Mouse (Mus musculus) heart, embryonic 14.5 days (tissue): ENCODE measurements around the gene Pnn. TPM values are rescaled to one million over a fixed set of nuclear protein-coding genes. Genes with fewer than 3 reads are reported as not detected.

Source experiments
- ATAC-seq: fragments of 200-750 bp; cut with Nextera tagmentation; 2 replicates; pipeline ENCODE4 v1.8.0; 2017; ENCODE audit warnings: low read depth, moderate TSS enrichment; ENCODE audit not compliant: insufficient number of reproducible peaks, insufficient read depth, low FRiP score
- H3K27ac ChIP-seq, 2 experiments: fragments of 200-500 bp in 1 of 2; fragments of 300-500 bp in 1 of 2; sonication (generic) in 1 of 2; replicated peaks in 1 of 2; 2 replicates each; pipeline ENCODE4 v1.5.1; 2012 to 2014; ENCODE audit warnings: low read depth in 2 of 2, low read length in 2 of 2, control low read depth in 1 of 2, mild to moderate bottlenecking in 1 of 2, mixed read lengths in 1 of 2; ENCODE audit not compliant: control insufficient read depth in 1 of 2, insufficient read depth in 1 of 2
- H3K27me3 ChIP-seq: fragments of 300-500 bp; sonication (generic); 2 replicates; pipeline ENCODE4 v1.6.1; 2014; ENCODE audit warnings: mild to moderate bottlenecking, low read length, control low read depth; ENCODE audit not compliant: control insufficient read depth, insufficient read depth
- H3K36me3 ChIP-seq: fragments of 300-500 bp; sonication (generic); 2 replicates; pipeline ENCODE4 v1.6.1; 2014; ENCODE audit warnings: mild to moderate bottlenecking, control low read depth, low read length, mixed read lengths; ENCODE audit not compliant: control insufficient read depth, insufficient read depth
- H3K4me1 ChIP-seq, 2 experiments: fragments of 200-500 bp in 1 of 2; fragments of 300-500 bp in 1 of 2; sonication (generic) in 1 of 2; 2 replicates each; pipeline ENCODE4 v1.6.1; 2012 to 2014; ENCODE audit warnings: low read length in 2 of 2, control low read depth in 1 of 2, mixed read lengths in 1 of 2; ENCODE audit not compliant: control insufficient read depth in 2 of 2, insufficient read depth in 2 of 2
- H3K4me2 ChIP-seq: fragments of 300-500 bp; sonication (generic); 2 replicates; pipeline ENCODE4 v1.6.1; 2014; ENCODE audit warnings: mild to moderate bottlenecking, low read length
- H3K4me3 ChIP-seq, 2 experiments: fragments of 200-500 bp in 1 of 2; fragments of 300-500 bp in 1 of 2; sonication (generic) in 1 of 2; 2 replicates each; pipeline ENCODE4 v1.5.1; 2012 to 2014; ENCODE audit warnings: low read length in 2 of 2, mild to moderate bottlenecking in 2 of 2, control low read depth in 1 of 2, low read depth in 1 of 2, moderate library complexity in 1 of 2; ENCODE audit not compliant: control insufficient read depth in 1 of 2, insufficient read depth in 1 of 2
- H3K9ac ChIP-seq: fragments of 300-500 bp; sonication (generic); 2 replicates; pipeline ENCODE4 v1.6.1; 2014; ENCODE audit warnings: mild to moderate bottlenecking, low read length
- H3K9me3 ChIP-seq: fragments of 300-500 bp; sonication (generic); 2 replicates; pipeline ENCODE4 v1.6.1; 2016; ENCODE audit warnings: low read length, control low read depth; ENCODE audit not compliant: control insufficient read depth
- WGBS: fragments of 180-500 bp; shearing (Covaris S2); extraction: QIAGEN DNeasy Blood & Tissue Kit; methylation state at CpG from one replicate; pipeline ENCODE4 v1.1.7; 2014; 5-methylcytosine and 5-hydroxymethylcytosine counted together
- polyA plus RNA-seq: library from polyadenylated mRNA; unstranded; fragments of >200 nt; fragmentation: Nextera tagmentation; extraction: Ambion mirVana; gene quantifications from 2 replicates; pipeline ENCODE4 v1.2.1, GENCODE M21; 2014

Pnn gene
- polyA plus RNA-seq, result 43.9 and 57.7 TPM in 2 replicates

GRCm38 (mm10) chr12:59066448-59067077 lies at the start of gene Pnn:
Gene Pnn, plus strand, starts transcription at chr12:59066884.
- Histone ChIP-seq H3K27me3 (no peaks in the 10 kb centered on the region), H3K9me3 (no peaks in the 10 kb centered on the region), H3K27ac (peak within 1 kb of the TSS; percentile 88 to 98), H3K4me2 (peak within 1 kb of the TSS; percentile 92), H3K4me3 (peak within 1 kb of the TSS; percentile 80 to 100), H3K36me3 (peaks cover 38% of the 10 kb centered on the region), H3K4me1 (peaks cover 0 to 8% of the 10 kb centered on the region in 2 experiments; a peak in 2 of 4 replicates), H3K9ac (peak within 1 kb of the TSS; percentile 100)
- peak; percentile 100 for ATAC-seq
- WGBS, result under 1% methylated on average over 43 of the region's 43 CpGs

- Histone ChIP-seq H3K27ac (no peak overlapping the region), H3K4me1 (no peaks in the 10 kb centered on the region), H3K4me2 (no peak overlapping the region), H3K36me3 (peaks cover 65% of the 10 kb centered on the region), H3K27me3 (no peaks in the 10 kb centered on the region), H3K4me3 (no peak overlapping the region), H3K9me3 (no peaks in the 10 kb centered on the region), H3K9ac (no peak overlapping the region)
- ATAC-seq, result no peak
- 93% methylated on average over 8 of the region's 8 CpGs for WGBS
Measured at GRCm38 (mm10) chr12:59017970-59018369, 48.7 kb upstream of the Pnn start.

GRCm38 (mm10) chr12:59019891-59020290 lies 46.8 kb upstream of the Pnn start:
- no peak overlapping the region for H3K4me3 ChIP-seq
- H3K9ac ChIP-seq, result no peak overlapping the region
- no peak overlapping the region for H3K4me2 ChIP-seq
- no peaks in the 10 kb centered on the region for H3K9me3 ChIP-seq
- H3K27ac ChIP-seq, result no peak overlapping the region
- no peaks in the 10 kb centered on the region for H3K27me3 ChIP-seq
- H3K4me1 ChIP-seq, result no peaks in the 10 kb centered on the region
- no peak for ATAC-seq
- H3K36me3 ChIP-seq, result peaks cover 73% of the 10 kb centered on the region
- WGBS, result 93% methylated on average over 2 of the region's 2 CpGs

GRCm38 (mm10) chr12:59021306-59021705 lies 45.4 kb upstream of the Pnn start:
- peaks cover 81% of the 10 kb centered on the region for H3K36me3 ChIP-seq
- H3K4me1 ChIP-seq, result no peaks in the 10 kb centered on the region
- ATAC-seq, result no peak
- no peak overlapping the region for H3K9ac ChIP-seq
- no peaks in the 10 kb centered on the region for H3K9me3 ChIP-seq
- H3K4me3 ChIP-seq, result no peak overlapping the region
- no peak overlapping the region for H3K27ac ChIP-seq
- H3K4me2 ChIP-seq, result no peak overlapping the region
- no peaks in the 10 kb centered on the region for H3K27me3 ChIP-seq
- 92% methylated on average over 4 of the region's 4 CpGs for WGBS

- no peaks in the 10 kb centered on the region for H3K27me3 ChIP-seq
- no peak for ATAC-seq
- no peaks in the 10 kb centered on the region for H3K9me3 ChIP-seq
- no peaks in the 10 kb centered on the region for H3K4me1 ChIP-seq
- peaks cover 20% of the 10 kb centered on the region for H3K36me3 ChIP-seq
- no peak overlapping the region for H3K27ac ChIP-seq
- no peak overlapping the region for H3K4me3 ChIP-seq
- no peak overlapping the region for H3K4me2 ChIP-seq
- 66% methylated on average over 5 of the region's 5 CpGs for WGBS
- no peak overlapping the region for H3K9ac ChIP-seq
Measured at GRCm38 (mm10) chr12:59032101-59032500, 34.6 kb upstream of the Pnn start.

- peaks cover 27% of the 10 kb centered on the region for H3K36me3 ChIP-seq
- H3K4me1 ChIP-seq, result peaks cover 3 to 4% of the 10 kb centered on the region in 2 experiments; a peak in 2 of 4 replicates
- H3K27ac ChIP-seq, result peak overlapping the region; percentile 82 to 93; a peak in 3 of 4 replicates
- peak overlapping the region; percentile 63; the same call in 1 of the 2 replicates for H3K9ac ChIP-seq
- WGBS, result 69% methylated on average over 10 of the region's 10 CpGs
- H3K9me3 ChIP-seq, result no peaks in the 10 kb centered on the region
- ATAC-seq, result 0 out of 2 replicates have a peak, but pooled peaks have one; percentile 17
- H3K27me3 ChIP-seq, result no peaks in the 10 kb centered on the region
- H3K4me3 ChIP-seq, result peak overlapping the region in 1 of 2 experiments; percentile 10; a peak in 1 of 4 replicates
- peak overlapping the region; percentile 51; the same call in 1 of the 2 replicates for H3K4me2 ChIP-seq
Measured at GRCm38 (mm10) chr12:59039162-59039970, 27.3 kb upstream of the Pnn start.

GRCm38 (mm10) chr12:59039971-59040844 lies 26.5 kb upstream of the Pnn start:
- peak overlapping the region; percentile 51 for H3K4me2 ChIP-seq
- H3K27ac ChIP-seq, result peak overlapping the region; percentile 82 to 93
- peaks cover 34% of the 10 kb centered on the region for H3K36me3 ChIP-seq
- no peaks in the 10 kb centered on the region for H3K9me3 ChIP-seq
- H3K4me3 ChIP-seq, result peak overlapping the region; percentile 10 to 28; a peak in 3 of 4 replicates
- peaks cover 3 to 4% of the 10 kb centered on the region in 2 experiments; a peak in 2 of 4 replicates for H3K4me1 ChIP-seq
- peak; percentile 64 for ATAC-seq
- H3K27me3 ChIP-seq, result no peaks in the 10 kb centered on the region
- H3K9ac ChIP-seq, result peak overlapping the region; percentile 63
- WGBS, result 5% methylated on average over 23 of the region's 23 CpGs
